Mouse (Mus musculus): ENCODE data around the gene Psmb6.

Gene Psmb6

DNA sequence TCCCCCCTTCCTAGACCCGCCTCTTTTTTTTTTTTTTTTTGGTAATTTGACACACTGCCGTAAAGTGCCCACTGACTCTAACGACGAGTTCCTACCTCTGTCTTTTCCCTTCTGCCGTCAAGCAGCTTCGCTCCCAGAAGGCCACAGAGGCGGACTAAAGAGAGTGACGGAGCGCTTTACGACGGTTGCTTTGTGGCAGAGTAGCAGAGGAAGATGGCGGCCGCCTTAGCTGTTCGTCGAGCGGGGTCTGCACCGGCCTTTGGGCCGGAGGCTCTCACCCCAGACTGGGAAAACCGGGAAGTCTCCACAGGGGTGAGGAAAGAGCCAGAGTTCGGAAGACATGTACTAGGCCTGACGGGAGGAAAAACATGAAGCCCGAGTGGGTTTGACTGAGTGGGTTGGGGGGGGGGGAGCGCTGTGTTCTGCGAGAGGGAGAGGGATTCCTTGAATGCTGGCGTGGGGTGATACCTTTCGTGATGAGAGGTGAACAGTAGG lies at the start of gene Psmb6:
Gene Psmb6, plus strand, starts transcription at position 184 of the 495 bp plus-strand sequence.
- DNase-seq (ENCODE audit: low spot score): peak; percentile 56

DNA sequence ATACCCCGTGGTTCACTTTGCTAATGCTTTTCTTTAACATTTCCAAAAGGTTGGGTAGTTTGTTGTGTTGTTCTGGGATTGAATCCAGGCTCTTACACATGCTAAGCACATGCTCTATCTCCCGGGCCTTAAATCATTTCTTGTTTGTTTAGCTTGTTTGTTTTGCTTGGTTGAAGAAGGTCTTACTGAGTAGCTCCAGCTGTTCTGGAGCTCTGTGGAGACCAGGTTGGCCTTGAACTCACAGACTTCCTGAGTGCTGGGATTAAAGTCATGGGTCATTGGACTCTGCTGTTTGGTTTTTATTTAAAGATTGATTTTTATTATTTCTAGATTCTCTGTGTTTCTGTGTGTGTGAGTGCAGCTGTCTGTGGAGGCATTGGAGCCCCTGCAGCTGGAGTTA lies 39.7 kb upstream of the Psmb6 start:
- DNase-seq (ENCODE audit: low spot score): no peak

DNA sequence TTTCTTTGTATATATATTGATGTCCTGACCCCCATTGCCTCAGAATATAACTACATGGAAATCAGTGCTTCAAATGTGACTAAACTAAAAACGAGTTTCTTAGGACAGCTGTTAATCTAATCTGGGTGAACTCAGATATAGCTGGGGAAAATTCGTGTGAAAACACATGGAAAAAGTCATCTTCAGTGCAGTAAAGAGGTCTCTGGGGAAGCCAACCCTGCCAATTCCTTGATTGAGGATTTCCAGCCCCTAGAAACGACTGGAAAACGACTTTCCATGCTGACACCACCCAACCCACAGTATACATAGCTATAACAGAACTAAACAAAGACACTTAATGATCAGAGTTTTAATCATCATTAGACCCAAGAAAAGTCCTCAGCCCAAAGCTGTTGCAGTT lies 37.4 kb upstream of the Psmb6 start:
- no peak for DNase-seq (ENCODE audit: low spot score)

DNA sequence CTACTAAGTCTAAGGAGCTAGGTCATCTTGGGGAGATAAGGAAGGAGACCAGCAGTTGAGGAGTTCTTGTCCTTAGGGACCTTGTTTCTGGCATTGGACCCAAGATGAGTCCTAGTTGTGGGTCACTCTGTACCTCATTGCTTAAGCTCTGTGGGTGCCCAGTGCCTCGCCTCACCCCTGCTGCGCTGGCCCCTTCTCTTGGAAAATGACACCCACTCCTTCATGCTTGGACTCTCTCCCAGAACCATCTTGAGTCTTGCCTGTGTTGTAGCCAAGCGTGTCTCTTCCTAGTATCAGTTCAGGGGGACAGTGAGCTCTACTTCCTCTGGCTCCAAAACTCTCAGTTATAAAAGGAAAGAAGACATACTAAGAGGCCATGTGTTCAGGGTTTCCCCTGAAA lies 36.0 kb upstream of the Psmb6 start:
- no peak for DNase-seq (ENCODE audit: low spot score)

DNA sequence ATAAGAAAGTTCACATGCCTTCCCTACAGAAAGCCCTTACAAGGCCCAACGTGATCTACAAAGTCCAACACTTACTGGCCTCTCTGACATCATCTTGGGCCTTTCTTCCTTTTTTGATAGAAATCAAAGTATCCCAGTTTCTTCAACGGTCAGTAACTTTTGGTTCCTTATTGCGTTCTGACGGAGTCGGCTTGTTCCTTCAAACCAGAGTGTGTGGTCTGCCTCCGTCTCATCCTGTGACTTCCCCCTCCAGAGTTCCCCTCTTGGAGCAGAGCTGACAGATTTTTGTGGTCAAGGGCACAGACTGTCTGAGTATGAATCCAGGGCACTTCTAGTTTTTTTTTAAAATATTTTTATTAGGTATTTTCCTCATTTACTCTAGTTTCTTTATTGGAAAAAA lies 35.5 kb upstream of the Psmb6 start:
- DNase-seq (ENCODE audit: low spot score): no peak

DNA sequence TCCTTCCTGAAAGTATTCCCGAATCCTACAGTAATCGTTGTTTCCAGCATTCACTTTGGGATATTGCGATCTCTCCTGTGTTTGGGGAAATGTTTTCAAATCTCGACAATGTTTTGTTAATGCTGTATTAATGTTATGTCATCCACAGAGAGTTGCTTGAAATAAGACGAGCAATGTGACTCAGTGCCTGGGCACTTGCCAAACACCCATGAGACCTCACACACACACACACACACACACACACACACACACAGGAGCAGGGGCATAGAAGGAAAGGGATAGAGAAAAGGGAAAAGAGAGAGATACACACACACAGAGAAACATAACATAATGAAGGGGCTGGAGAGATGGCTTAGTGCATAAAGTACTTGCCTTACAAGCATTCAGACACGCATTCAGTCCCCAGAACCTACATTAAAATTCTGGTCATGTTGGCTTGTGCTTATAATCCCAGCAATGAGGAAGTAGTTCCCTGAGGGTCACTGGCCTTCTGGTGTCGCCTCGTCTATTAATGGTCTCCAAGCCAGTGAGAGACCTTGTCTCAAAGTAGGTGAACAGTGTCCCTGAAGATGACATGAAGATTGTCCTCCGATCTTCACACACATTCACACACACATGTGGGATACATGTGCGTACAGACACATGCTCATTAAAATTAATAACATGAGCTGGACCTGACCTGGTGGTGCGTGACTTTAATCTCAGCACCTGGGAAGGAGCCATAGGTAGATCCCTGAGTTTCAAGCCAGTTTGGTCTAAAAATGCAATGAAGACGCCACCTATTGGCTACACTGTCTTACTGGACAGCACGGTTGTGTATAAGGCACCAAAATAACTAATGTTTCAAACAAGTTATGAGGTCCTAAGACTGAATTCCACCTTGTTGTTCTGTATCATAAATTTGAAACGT lies 25.3 kb upstream of the Psmb6 start:
- no peak for DNase-seq (ENCODE audit: low spot score)

DNA sequence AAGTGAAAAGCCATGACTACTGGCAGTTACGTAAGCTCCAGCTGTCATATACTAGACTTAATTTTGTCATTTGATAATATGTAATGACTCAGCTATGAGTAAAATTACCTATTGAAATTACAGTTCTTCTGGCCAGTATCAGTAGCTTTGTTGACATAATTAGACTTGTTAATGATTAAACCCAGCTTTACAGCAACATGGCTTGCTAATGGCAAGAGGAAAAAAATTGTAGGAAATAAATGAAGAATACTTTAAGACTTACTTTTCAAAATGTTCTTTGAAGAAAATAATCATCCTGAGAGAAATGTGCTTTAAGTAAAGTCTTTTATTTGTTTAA lies 24.7 kb upstream of the Psmb6 start:
- no peak for DNase-seq (ENCODE audit: low spot score)

DNA sequence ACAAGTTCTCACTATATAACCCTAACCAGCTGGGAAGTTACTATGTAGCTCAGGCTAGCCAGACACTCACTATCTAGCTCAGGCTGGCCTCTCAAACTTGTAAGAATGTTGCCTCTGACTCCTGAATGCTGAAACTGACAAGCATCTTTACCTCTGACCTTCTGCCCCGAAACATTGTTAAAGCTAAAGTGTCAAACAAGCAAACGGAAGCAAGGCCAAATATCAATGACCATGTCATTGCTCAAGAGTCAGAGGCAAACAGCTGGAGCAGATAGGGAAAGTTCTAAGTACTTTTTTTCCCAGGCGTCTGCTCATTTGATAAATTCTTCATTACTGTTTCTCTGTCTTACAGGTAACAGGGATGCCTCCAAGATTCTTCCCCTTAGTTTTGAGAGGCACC lies 23.1 kb upstream of the Psmb6 start:
- DNase-seq (ENCODE audit: low spot score): no peak

DNA sequence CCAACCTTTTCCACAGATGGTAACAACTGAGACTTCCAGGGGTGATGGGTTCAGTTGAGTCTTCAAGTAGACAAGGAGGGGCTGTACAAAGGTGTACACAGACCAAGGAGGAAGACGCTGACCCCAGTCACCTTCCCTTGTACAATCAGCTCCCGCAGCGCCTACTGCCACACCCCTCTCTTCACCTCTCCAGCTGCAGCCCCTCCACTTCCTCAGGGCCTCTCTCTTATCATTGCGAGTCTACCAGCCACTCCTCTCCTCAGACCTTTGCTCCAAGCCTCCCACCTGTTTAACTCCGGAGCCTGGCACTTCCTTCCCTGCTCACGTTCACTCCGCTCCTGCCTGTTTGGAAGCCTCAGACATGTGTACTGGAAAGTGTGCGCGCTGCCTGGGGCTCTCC lies 20.2 kb upstream of the Psmb6 start, which contains the start of gene Tm4sf5:
Gene Tm4sf5, plus strand, starts transcription at position 275 of the 400 bp plus-strand sequence.
- no peak for DNase-seq (ENCODE audit: low spot score)

DNA sequence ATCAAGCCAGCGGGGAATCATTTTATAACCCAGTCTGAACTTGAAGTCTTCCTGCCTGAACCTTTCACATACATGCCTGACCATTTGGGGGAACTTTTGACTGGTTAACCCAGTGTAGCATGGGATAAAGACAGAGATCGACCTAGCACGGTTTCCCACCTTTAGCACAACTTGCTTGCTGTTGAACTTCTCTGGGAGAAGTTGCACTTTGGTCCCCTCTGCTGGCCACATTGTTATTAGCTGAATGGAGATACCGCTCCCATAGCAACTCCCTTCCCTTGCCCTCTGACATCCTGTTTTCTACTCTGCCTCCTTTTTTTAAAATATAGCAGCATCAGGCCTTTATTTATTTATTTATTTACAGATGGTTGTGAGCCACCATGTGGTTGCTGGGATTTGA lies 18.8 kb upstream of the Psmb6 start:
- DNase-seq (ENCODE audit: low spot score): no peak

DNA sequence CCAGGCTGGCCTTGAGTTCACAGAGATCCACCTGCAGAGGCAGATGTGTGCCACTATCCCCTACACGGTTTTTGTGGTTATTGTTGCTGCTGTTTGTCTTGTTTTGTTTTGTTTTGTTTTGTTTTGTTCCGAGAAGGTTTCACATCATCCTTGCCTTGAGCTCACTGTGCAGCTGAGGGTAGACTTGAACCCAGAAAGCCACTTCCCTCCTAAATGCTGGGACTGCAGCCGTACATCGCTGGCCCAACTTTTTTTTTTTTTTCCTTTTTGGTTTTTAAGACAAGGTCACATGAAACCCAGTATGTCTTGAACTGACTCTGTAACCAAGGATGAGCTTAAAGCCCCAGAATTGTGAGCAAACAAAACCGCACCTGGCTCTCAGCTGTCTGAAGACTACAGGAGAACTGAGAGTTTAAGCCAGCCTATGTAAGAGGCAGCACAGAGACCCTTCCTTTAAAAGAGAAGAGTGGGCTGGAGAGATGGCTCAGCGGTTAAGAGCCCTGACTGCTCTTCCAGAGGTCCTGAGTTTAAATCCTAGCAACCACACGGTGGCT lies 18.1 kb upstream of the Psmb6 start:
- DNase-seq (ENCODE audit: low spot score): no peak

DNA sequence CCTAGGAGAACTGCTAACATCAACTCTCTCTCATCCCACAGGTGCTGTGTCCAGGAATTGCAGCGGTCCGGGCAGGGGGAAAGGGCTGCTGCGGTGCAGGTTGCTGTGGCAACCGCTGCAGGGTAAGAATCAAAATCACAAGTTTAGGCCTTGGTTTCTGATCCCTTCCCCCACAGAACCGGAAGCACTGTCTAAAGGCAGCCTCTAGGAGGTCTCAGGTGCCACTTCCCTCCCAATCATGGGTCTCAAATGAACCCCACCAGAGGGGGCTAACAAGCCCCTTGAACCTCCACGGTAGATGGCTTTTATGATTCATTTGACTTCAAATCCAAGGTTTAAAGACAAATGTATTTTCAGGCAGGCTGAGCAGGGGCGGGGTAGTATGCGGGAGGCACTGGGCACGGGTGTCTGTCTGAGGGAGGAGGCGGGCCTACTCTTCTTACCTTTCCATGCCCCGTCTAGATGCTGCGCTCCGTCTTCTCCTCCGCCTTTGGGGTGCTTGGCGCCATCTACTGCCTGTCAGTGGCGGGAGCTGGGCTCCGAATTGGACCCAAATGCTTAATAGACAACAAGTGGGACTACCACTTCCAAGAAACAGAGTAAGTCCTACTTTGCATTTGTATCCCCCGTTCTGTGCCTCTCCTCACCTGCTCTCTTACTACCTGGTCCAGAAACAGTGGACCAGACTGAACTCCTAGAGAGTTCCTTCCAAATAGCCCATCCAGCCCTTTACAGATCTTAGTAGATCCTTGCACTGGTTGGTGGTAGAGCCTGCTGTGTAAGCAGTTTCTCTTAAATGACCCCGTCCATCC lies 15.2 kb upstream of the Psmb6 start:
- no peak for DNase-seq (ENCODE audit: low spot score)

DNA sequence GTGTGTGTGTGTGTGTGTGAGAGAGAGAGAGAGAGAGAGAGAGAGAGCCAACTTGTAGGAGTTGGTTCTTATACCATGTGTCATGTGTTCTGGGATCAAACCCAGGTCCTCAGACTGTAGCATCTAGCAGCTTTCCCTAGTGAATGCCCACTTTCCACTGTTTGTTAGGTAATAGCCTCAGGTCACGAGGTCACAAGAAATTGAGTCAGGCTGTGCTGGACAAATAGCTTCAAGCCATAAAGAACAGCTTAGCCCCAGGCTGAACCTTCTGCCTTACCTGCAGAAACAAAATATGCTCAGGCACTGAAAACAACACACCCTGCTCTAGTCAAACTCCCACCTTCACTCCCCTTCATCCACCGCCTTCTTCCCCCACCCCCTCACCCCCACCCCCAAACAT lies 13.9 kb upstream of the Psmb6 start:
- DNase-seq (ENCODE audit: low spot score): no peak

DNA sequence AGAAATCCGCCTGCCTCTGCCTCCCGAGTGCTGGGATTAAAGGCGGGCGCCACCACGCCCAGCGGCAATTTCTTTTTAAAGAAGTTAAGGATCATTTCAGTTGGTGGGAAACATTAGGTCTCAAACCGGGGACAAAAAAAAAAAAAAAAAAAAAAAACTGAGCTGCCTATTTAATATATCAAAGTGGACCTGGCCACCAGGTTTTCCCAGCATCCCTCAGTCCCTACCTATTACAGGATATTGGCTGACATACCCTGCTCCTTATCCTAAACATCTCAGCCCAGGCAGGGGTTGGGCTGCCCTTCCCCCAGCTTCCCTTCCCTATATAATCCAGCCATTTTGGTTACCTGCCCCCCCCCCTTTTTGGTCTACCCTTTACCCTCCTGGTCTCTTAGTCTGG lies 13.3 kb upstream of the Psmb6 start:
- DNase-seq (ENCODE audit: low spot score): no peak

DNA sequence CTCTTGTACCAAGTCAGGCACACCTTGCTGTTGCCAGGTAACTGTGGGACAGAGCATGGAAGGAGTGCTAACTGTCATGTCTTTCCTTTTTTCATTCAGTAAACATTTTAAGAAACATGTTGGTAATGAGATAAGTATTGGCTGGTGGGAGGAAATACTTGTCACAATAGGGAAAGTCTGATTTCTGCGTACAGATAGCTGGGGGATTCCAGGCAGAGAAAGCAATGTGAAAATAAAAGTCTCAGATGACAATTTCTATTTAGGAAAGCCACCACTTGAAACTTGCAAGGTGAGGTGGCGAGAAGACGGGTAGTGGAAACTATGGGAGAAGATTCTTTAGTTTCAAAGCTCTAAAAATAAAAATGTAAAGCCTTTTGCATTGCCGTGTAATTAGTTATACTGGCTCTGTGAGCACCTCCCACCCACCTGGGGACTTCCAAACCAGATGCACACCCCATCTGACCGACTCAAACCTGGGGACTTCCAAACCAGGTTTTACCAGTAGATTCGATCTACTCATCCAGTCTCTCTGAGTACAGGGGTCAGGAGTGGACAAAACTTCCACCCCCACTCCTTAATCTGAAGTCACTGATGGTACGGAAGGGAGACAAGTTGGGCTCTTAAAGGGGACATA lies 12.3 kb upstream of the Psmb6 start:
- no peak for DNase-seq (ENCODE audit: low spot score)

DNA sequence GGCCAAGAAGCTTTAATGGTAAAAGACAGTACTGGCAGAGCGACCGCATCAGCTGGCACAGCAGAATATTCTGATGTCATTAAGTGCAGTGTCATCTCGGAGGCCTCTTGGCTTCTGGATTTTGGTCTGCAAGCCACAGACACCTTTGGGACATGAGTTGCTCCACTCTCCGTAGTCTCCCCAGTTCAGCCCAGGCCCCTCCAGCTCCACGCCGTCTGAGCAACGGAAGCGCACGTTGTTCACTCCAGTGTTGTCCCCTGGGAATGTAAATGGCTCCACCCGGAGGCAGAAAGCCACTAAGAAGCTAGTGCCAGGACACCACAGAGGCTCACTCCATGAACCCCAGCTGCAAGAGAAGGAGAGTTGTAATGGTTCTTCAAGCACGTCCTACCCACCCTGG lies 11.6 kb upstream of the Psmb6 start:
- DNase-seq (ENCODE audit: low spot score): no peak

DNA sequence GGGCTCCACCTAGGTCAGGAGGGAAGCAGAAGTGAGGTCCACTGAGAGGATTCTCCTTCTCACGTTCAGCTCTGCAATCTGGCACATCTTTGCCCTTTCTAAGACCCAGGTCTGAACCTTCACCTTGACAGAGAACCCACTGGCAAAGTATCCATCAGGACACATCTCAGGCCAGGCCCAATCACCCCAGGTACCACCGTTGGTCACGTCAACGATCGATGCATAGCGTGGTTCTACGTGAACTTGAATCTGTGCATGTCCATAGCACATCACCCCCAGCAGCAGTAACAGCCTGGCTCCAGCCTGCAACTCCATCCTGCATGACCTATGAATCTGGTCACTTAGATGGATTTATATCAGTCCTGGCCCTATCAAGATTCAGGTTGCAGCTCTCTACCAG lies 10.9 kb upstream of the Psmb6 start, which contains the start of gene Vmo1:
Gene Vmo1, minus strand, starts transcription at position 329 of the 400 bp plus-strand sequence.
- no peak for DNase-seq (ENCODE audit: low spot score)

DNA sequence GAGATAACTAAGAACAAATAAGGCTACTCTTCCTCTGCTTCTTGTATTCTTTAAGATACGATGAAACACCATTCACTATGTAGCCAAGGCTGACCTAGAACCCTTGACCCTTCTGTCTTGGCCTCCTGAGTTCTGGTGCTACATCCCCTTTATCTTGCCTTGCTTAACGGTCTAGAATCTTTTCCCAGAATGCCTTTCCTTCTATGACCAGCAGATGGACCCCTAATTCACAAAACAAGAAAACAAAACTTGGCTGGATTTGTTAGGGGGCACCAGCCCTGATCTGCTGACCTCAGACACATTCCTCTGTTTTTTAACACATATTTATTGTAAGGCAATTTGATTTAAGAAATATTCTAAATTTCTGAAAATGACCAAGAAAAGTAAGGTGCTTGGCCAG lies 8.8 kb upstream of the Psmb6 start:
- no peak for DNase-seq (ENCODE audit: low spot score)

DNA sequence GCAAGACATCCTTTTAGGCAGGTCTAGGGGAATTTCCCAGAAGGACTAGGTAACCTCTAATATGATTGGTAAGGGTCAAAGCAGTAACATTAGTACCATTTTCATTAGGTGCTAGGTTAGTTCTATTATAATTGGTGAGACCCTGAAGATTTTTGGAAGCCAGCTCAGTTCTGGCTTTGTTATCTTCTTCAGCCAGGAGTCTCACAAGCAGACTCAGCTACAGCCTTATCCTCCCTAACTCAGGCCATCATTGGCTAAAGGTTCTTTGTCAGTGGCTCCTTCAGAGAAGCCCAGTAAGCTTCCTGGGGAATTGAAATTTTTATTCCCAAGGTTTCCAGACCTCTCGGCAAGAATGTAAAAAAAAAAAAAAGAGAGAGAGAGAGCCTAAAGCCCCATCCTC lies 6.7 kb upstream of the Psmb6 start:
- DNase-seq (ENCODE audit: low spot score): no peak

DNA sequence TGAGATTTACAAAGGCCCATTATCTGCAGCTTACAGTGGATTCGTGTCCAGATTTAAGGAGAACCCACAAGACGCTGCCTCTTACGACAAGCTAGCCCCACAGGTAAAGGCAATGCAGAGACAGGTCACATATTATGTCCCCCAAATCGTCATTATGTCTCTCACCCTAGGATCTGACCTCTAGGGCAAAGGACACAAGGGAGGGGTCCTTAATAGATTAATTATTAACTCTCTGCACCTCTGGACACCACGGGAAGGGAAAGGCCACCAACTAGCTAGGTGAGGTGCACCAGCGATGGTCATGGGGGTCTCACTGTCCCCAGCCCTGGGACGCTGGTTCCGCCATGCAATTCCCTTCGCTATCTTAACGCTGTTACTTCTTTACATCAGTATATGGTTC lies 6.2 kb upstream of the Psmb6 start, which contains the start of gene Gltpd2:
Gene Gltpd2, plus strand, starts transcription at position 274 of the 400 bp plus-strand sequence.
- DNase-seq (ENCODE audit: low spot score): no peak

DNA sequence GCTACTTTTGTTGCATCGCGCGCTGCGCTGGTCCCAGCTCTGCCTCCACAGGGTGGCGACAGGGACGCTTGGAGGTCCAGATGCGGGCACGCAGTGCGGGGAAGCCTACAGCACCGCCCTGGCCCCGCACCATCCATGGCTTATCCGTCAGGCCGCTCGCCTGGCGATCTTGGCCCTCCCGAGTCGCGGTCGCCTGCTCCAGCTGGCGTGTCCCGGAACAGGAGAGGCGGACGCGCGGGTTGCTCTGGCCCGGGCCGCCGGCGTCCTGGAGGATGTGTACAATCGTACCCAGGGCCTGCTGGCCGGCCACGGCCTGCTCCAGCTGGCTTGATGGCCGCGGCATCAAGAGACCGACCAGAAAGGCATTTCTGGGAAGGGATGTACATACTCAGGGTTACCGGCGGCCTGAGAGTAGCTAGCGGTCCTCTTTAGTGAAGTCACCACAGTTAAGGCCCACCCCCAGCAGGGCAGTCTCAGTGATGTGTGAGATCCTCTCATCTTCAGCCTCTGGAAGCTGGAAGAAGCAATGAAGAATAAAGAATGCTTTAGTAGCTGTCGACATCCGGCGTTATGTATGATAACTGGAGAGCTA lies 4.9 kb upstream of the Psmb6 start:
- no peak for DNase-seq (ENCODE audit: low spot score)

All from ovary, postnatal 10 days (tissue).